Mouse (Mus musculus) lung, embryonic 14.5 days (tissue): Measurements from ENCODE around the gene Zfp600. TPM values are rescaled to one million over a fixed set of nuclear protein-coding genes. Genes with fewer than 3 reads are reported as not detected.
"Not testable (repeated sequence)": the region's sequence is repeated elsewhere in the genome, so short reads cannot be mapped to it uniquely, and the experiment has no call there.

Source experiments
- ATAC-seq: fragments of 200-750 bp; cut with Nextera tagmentation; 2 replicates; pipeline ENCODE4 v1.8.0; 2017; ENCODE audit warnings: mild to moderate bottlenecking, moderate TSS enrichment, moderate library complexity; ENCODE audit not compliant: insufficient read depth
- DNase-seq: peaks from one replicate; pipeline ENCODE4 v3.0.0-alpha.2; 2015
- H3K27ac ChIP-seq: fragments of 300-500 bp; sonication (generic); 2 replicates; pipeline ENCODE4 v1.5.1; 2014; ENCODE audit warnings: low read depth, mild to moderate bottlenecking, moderate library complexity
- H3K27me3 ChIP-seq: fragments of 300-500 bp; sonication (generic); 2 replicates; pipeline ENCODE4 v1.6.1; 2014; ENCODE audit warnings: low read length, control low read depth; ENCODE audit not compliant: insufficient read depth
- H3K36me3 ChIP-seq: fragments of 300-500 bp; sonication (generic); 2 replicates; pipeline ENCODE4 v1.6.1; 2014; ENCODE audit warnings: control low read depth; ENCODE audit not compliant: insufficient read depth
- H3K4me1 ChIP-seq: fragments of 300-500 bp; sonication (generic); 2 replicates; pipeline ENCODE4 v1.6.1; 2014; ENCODE audit warnings: antibody characterized with exemption, control low read depth; ENCODE audit not compliant: insufficient read depth
- H3K4me2 ChIP-seq: fragments of 300-500 bp; sonication (generic); 2 replicates; pipeline ENCODE4 v1.6.1; 2014; ENCODE audit warnings: mild to moderate bottlenecking
- H3K4me3 ChIP-seq: fragments of 300-500 bp; sonication (generic); 2 replicates; pipeline ENCODE4 v1.5.1; 2014; ENCODE audit warnings: low read depth, low read length
- H3K9ac ChIP-seq: fragments of 300-500 bp; sonication (generic); 2 replicates; pipeline ENCODE4 v1.6.1; 2014
- H3K9me3 ChIP-seq: fragments of 300-500 bp; sonication (generic); 2 replicates; pipeline ENCODE4 v1.6.1; 2016; ENCODE audit warnings: low read depth, low read length, control low read depth
- WGBS: fragments of 180-500 bp; shearing (Covaris S2); extraction: QIAGEN DNeasy Blood & Tissue Kit; methylation state at CpG from one replicate; pipeline ENCODE4 v1.1.7; 2014; 5-methylcytosine and 5-hydroxymethylcytosine counted together
- polyA plus RNA-seq: library from polyadenylated mRNA; unstranded; fragments of >200 nt; fragmentation: Nextera tagmentation; extraction: Ambion mirVana; gene quantifications from 2 replicates; pipeline ENCODE4 v1.2.1, GENCODE M21; 2014

Zfp600 gene
- polyA plus RNA-seq: not detected in 2 replicates

DNA sequence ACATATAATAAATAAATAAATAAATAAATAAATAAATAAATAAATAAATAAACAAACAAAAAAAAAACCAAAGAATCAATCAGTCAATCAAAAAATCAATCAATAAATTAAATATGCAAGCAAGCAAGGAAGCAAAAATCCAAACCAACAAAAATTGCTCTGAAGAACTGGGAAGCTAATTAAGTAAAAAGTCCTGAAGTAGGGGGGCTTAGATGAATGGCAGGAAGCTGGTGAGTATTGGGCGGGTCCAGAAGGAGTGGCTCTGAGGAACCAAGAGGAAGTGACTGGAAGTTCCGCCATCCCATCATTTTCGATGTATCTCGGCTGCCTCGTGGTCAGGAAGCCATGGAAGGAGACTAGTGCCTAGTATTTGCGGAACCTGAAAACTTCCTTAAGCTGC lies at the start of gene Zfp600:
Gene Zfp600 (plus strand): TSS at position 301 of the 400 bp plus-strand sequence.
- WGBS: no CpG with 5 or more reads among the region's 6 CpGs
- H3K4me3 ChIP-seq, DNase-seq, H3K4me1 ChIP-seq, H3K9ac ChIP-seq, H3K27ac ChIP-seq, ATAC-seq, H3K27me3 ChIP-seq, H3K4me2 ChIP-seq, H3K9me3 ChIP-seq, H3K36me3 ChIP-seq: not testable (repeated sequence)

DNA sequence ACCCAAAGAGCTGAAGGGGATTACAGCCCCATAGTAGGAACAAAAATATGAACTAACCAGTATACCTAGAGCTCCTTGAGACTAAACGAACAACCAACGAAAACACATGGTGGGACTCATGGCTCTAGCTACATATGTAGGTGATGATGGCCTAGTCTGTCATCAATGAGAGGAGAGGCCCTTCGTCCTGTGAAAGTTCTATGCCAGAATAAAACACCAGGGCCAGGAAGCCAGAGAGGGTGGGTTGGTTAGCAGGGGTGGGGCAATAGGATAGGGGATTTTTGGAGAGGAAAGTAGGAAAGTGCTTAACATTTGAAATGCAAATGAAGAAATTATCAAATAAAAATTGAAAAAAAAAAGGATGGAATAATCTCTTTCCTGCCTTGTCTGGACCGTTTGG lies 6.3 kb downstream of the Zfp600 start:
- not testable (repeated sequence) for H3K27me3 ChIP-seq, ATAC-seq, H3K4me2 ChIP-seq, H3K36me3 ChIP-seq, H3K9me3 ChIP-seq, H3K9ac ChIP-seq, H3K27ac ChIP-seq, H3K4me3 ChIP-seq, DNase-seq, H3K4me1 ChIP-seq
- 89% methylated on average over 2 of the region's 4 CpGs for WGBS

DNA sequence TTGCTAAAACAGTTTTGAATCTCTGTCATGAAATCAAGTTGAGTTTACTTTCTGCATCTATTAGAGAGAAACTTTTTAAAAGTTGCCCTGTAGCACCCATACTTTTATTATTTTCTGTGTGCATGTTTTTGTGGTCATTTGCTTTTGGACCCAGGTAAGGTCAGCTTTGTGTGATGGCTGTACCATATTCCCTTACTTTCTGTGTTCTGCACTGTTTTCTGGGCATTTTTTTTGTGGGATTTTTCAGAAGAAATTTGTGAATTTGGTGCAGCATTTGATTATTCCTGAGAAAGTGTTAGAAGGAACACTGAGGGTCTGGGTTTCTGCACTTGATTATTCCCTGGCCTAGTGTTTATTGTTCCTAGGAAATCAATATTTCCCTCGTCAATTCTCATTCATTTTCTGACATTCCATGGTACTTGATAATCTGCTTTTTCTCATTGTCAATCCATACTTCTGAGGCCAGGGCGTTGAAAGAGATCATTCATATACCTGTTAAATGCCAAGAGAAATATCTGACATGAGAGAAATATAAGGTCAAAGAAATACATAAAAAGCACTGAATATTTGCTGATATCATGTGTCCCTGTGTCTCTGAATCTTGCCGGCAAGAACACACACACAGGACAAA lies 10.7 kb downstream of the Zfp600 start:
- H3K27me3 ChIP-seq, DNase-seq, ATAC-seq, H3K27ac ChIP-seq, H3K4me2 ChIP-seq, H3K4me1 ChIP-seq, H3K4me3 ChIP-seq, H3K9ac ChIP-seq, H3K36me3 ChIP-seq: not testable (repeated sequence)
- peaks cover 11% of the 10 kb centered on the region; the same call in 1 of the 2 replicates for H3K9me3 ChIP-seq
- 70% methylated on average over 3 of the region's 3 CpGs for WGBS

DNA sequence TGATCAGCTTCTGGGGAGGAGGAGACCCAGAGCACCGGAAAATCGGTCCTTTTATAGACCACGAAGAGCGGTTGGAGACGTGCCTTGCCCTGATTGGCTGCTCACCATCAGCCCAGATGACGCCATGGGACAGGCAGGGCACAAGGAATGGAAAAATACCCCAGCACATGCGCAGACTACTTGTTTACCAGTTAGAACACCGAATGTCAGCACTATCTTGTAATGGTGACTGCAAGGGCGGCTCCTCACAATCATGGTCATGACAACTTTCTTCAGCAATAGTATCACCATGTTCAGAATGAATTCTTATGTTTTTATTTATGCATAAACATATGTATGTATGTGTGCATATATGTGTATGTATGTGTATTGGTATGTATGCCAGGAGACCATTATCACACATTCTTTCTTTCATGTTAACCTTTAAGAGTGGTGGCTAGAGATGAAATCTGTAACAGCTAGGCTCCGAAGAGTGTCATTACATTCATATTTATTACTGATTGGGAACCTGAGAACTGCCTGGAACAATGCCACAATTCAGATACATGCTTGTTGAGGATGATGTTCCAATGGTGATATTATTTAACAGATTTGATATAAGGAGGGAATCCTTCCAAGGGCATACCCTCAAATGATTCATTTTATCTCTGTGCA lies 11.4 kb downstream of the Zfp600 start:
- not testable (repeated sequence) for H3K27ac ChIP-seq, H3K4me2 ChIP-seq, H3K9ac ChIP-seq, H3K4me3 ChIP-seq, H3K4me1 ChIP-seq, H3K27me3 ChIP-seq, H3K36me3 ChIP-seq
- 0 out of 2 replicates have a peak, but pooled peaks have one; percentile 31 for ATAC-seq
- 82% methylated on average over 10 of the region's 10 CpGs for WGBS
- DNase-seq: peak; percentile 12
- H3K9me3 ChIP-seq: peaks cover 11% of the 10 kb centered on the region; the same call in 1 of the 2 replicates

DNA sequence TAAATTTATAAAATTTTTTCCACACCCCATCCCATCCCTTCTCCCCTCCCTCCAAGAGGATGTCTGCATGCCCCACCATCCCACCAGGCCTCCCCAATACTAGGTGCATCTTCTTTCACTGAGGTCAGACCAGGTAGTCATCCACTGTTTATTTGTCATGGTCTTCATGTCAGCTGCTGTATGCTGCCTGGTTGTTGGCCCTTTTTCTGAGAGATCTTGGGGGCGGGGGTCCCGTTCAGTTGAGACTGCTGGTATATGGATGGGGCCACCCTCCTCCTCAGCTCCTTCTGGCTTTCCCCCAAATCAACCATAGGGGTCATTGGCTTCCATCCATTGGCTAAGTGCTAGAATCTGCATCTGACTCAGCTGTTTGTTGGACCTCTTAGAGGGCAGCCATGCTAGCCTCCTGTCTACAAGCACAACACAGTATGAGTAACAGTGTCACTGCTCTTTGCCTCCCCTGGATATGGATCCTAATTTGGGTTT lies 12.1 kb downstream of the Zfp600 start:
- 0 out of 2 replicates have a peak, but pooled peaks have one; percentile 41 for ATAC-seq
- H3K4me3 ChIP-seq, H3K4me1 ChIP-seq, H3K4me2 ChIP-seq, DNase-seq, H3K27ac ChIP-seq, H3K27me3 ChIP-seq, H3K9ac ChIP-seq, H3K36me3 ChIP-seq: not testable (repeated sequence)
- no CpG with 5 or more reads among the region's 2 CpGs for WGBS
- H3K9me3 ChIP-seq: peaks cover 15% of the 10 kb centered on the region; the same call in 1 of the 2 replicates

DNA sequence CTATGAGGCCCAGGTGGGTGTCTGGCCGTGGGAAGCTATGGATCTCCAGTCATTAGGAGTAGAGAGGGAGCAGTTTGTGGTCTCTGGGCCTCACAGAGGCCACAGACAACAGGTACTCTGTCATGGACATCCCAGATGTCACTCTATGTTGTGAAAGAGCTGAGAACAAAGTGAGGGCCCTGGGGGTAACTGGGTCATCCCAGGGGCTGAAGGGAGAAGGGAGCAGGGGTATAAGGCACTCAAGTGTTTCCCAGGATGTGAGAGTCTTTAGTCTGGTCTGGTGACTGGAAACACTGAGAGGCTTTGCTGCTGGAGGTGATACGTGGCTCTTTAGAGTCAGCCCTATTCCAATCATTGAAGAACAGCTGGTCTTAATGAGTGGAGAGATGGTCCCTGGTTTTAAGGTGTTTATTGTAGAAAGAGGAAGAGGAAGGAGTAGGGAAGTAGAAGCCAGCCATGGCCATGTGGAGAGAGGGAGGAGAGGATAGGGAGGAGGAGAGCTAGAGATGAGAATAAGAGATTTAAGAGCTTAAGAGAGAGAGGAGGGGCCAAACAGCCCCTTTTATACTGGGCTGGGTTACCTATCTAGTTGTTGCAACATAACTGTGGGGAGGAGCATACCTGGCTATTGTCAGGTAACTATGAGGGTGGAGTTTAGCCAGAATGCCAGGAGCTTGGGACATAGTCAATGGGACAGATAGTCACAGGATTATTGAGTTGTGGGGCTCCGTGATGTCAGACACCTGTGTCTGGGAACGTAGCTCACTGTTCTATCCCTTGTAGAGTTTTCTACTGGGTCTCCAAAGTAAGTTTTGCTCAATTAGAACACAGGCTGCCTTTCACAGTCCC lies 17.0 kb downstream of the Zfp600 start:
- H3K27ac ChIP-seq, H3K9ac ChIP-seq, H3K4me1 ChIP-seq, H3K4me2 ChIP-seq, H3K27me3 ChIP-seq, H3K4me3 ChIP-seq, H3K9me3 ChIP-seq, H3K36me3 ChIP-seq: not testable (repeated sequence)
- WGBS: 53% methylated on average over 3 of the region's 4 CpGs
- ATAC-seq: peak; percentile 47; the same call in 1 of the 2 replicates
- DNase-seq: peak; percentile 6

DNA sequence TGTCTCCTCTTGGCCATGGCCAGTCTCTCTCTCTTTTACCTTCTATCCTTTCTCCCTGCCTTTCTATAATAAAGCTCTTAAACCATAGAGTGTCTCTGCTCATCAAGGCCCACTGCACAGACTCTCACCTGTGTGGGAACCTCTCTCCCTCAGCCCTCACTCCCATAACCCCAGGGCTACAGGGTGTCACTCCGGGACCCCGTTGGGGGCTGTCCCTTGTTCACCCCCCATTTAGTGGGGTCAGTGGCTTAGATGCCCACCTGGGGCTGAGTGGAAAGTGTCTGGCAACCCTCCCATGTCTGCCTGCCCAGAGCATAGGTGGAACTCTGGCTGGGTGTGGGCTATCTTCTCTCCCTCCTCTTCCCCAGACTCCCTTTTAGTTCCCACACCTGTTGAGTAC lies 47.7 kb downstream of the Zfp600 start:
- H3K4me1 ChIP-seq, H3K4me2 ChIP-seq, H3K27ac ChIP-seq, H3K36me3 ChIP-seq, H3K4me3 ChIP-seq, ATAC-seq, DNase-seq, H3K9me3 ChIP-seq, H3K9ac ChIP-seq, H3K27me3 ChIP-seq: not testable (repeated sequence)
- WGBS: 79% methylated on average over 2 of the region's 2 CpGs

DNA sequence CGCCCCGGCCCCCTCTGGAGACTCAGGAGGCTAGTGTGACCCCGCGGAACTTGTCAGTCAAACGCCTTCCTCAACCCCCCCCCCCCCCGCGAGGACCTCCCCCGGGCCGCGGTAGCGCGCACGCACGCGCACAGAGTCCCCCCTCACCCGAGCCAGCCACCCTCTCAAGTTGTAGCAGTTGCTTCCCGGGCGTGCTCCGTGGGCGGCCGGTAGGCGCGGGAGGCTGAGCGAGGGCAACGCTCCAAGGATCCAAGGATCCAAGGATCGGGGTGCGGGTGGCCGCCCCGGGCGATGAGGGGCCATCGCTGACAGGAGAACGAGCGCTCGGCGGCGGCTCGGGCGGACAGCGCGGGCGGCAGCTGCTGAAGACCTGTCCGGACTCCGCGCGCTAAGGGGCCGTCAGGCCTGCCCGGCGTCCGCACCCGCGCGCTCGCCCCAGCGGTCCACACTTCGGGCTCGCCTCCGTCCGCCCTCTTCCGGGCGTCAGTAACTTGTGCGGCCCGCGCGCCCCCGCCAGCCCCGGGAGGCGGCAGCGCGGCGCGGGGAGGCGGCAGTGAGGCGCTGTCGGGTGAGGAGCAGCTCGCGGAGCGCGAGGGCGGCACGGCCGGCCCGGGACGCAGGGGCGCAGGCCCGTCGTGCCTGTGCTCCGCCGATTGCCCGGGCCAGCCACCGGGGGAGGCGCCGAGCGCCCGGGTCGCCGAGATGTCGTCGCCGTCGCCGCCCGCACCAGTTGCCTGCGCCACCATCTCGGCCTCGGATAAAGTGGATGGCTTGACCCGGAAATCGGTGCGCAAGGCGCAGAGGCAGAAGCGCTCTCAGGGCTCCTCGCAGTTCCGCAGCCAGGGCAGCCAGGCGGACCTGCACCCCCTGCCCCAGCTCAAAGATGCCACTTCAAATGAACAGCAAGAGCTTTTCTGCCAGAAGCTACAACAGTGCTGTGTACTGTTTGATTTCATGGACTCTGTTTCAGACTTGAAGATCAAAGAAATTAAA lies 82.9 kb downstream of the Zfp600 start:
- DNase-seq, H3K9ac ChIP-seq, H3K4me2 ChIP-seq, H3K27ac ChIP-seq, H3K4me3 ChIP-seq, H3K27me3 ChIP-seq, H3K4me1 ChIP-seq, H3K9me3 ChIP-seq, H3K36me3 ChIP-seq: not testable (repeated sequence)
- 2% methylated on average over 19 of the region's 113 CpGs for WGBS
- peak; percentile 85 for ATAC-seq

DNA sequence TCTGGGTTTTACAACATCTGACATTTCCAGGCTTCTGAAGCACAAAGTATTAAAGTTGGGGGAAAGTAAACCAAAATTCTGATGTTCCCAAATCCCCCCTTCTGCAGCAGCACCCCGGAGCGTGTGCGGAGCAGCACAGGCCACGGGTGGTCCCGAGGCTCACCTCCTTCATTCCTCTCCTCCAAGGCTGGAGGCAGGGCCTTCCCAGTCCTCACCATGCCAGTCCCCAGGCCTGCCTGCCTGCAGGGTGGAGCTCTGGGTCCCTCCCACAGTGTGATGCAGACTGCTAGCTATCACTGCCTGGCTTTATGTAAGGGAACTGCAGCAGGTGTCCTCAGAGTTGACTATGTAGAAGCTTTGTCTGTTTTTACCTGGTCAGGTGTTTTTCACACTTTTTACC lies 85.5 kb downstream of the Zfp600 start:
- not testable (repeated sequence) for H3K4me3 ChIP-seq, DNase-seq, H3K36me3 ChIP-seq, H3K27me3 ChIP-seq, H3K4me2 ChIP-seq, H3K9me3 ChIP-seq, ATAC-seq, H3K4me1 ChIP-seq, H3K27ac ChIP-seq, H3K9ac ChIP-seq
- 59% methylated on average over 5 of the region's 5 CpGs for WGBS
